Mouse (Mus musculus): Measurements from ENCODE around the gene Fam13c. TPM values are rescaled to one million over a fixed set of nuclear protein-coding genes. Genes with fewer than 3 reads are reported as not detected.

Fam13c gene
- polyA plus RNA-seq (2015; fragmentation: Nextera tagmentation; extraction: Ambion mirVana) = 3.3 and 3.7 TPM in 2 replicates

GRCm38 (mm10) chr10:70439676-70440521, at the start of gene Fam13c:
Gene Fam13c, plus strand, starts transcription at chr10:70440481.

Other genes starting within 250 kb of the Fam13c start
- 0.49 TPM in 1 of 2 replicates, not detected in the other for gene Mrln, start 235.8 kb upstream of the Fam13c start, polyA plus RNA-seq (2015; fragmentation: Nextera tagmentation; extraction: Ambion mirVana)
- gene Slc16a9, start 195.4 kb upstream of the Fam13c start, polyA plus RNA-seq (2015; fragmentation: Nextera tagmentation; extraction: Ambion mirVana) = 1.1 and 2.0 TPM in 2 replicates
- 0.22 and 0.34 TPM in 2 replicates for gene Phyhipl, start 215.5 kb downstream of the Fam13c start, polyA plus RNA-seq (2015; fragmentation: Nextera tagmentation; extraction: Ambion mirVana)